Mouse (Mus musculus): ENCODE measurements around the gene Chrnb2. TPM values are rescaled to one million over a fixed set of nuclear protein-coding genes. Genes with fewer than 3 reads are reported as not detected.

The Chrnb2 gene
- total and polyA plus RNA-seq, 3 experiments: 0.19 to 1.3 (median 0.59) TPM

DNA sequence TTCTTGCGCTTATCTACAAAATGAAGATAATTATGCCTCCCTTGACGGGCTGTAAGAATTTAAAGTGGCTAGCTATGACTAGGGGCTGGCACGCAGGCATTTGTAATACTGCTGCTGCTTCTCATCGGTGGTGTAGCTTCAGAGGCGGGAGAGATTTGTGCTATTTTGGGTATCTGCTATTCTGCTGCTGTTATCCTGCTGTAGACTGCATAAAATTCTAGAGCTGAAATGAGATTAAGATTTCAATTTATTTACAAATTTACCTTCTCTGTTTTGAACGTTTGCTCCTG lies 48.5 kb downstream of the Chrnb2 start:
- Histone ChIP-seq H3K4me1 (ENCODE audit: control insufficient read depth in 1 of 2, insufficient read depth in 2 of 2) (peaks cover 6 to 42% of the 10 kb centered on the region in 2 experiments), H3K4me2 (ENCODE audit: insufficient read depth, low read depth, poor library complexity, severe bottlenecking) (peak overlapping the region; percentile 69), H3K9me3 (replicated peaks; ENCODE audit: low read length) (peaks cover 2% of the 10 kb centered on the region), H3K27me3 (replicated peaks) (no peaks in the 10 kb centered on the region), H3K27ac (ENCODE audit: insufficient read depth, low read depth) (no peak overlapping the region), H3K9ac (ENCODE audit: insufficient read depth, low read depth) (peak overlapping the region; percentile 85; the same call in 1 of the 2 replicates), H3K4me3 (replicated peaks in 1 of 3; ENCODE audit: low read depth in 2 of 3, low read length in 2 of 3, poor library complexity in 1 of 3) (peak overlapping the region; percentile 74 to 100 (median 96)), H3K36me3 (replicated peaks in 1 of 2; ENCODE audit: control insufficient read depth in 1 of 2, insufficient read depth in 1 of 2, low read length in 1 of 2) (peaks cover 0 to 20% of the 10 kb centered on the region in 2 experiments), H3K79me2 (replicated peaks; ENCODE audit: control insufficient read depth, extremely low read depth, insufficient read depth, poor library complexity, severe bottlenecking) (no peaks in the 10 kb centered on the region; the same call in none of the 2 replicates)
- in situ Hi-C loops (cut with MboI; ENCODE audit: low pct_ligation_motif_present, low pct_unique_long_range_greater_than_20kb, low sequenced_read_pairs): no loop called here
- no peak for DNase-seq (ENCODE audit: extremely low read depth)
- dilution Hi-C loops (cut with MboI; ENCODE audit: extremely low pct_ligation_motif_present, extremely low pct_unique_long_range_greater_than_20kb, low sequenced_read_pairs): no loop called here
- TF ChIP-seq POLR2A (IDR thresholded peaks at IDR 0.05; ENCODE audit: low read depth, low read length) (no peak), POLR2AphosphoS2 (IDR thresholded peaks at IDR 0.05; ENCODE audit: low read depth, low read length) (no peak), CTCF (conservative IDR thresholded peaks at IDR 0.05 in 1 of 2, IDR thresholded peaks at IDR 0.05 in 1 of 2; ENCODE audit: low read depth in 2 of 2, low read length in 2 of 2) (no peak), ZC3H11A (IDR thresholded peaks at IDR 0.05; ENCODE audit: low read depth, low read length) (no peak), MEF2A (IDR thresholded peaks at IDR 0.05; ENCODE audit: borderline replicate concordance, low read depth, low read length) (no peak), JUND (conservative IDR thresholded peaks at IDR 0.05; ENCODE audit: low read depth, low read length) (no peak), E2F4 (IDR thresholded peaks at IDR 0.05; ENCODE audit: insufficient replicate concordance, low read depth, low read length) (no peak), ELF1 (IDR thresholded peaks at IDR 0.05; ENCODE audit: low read depth, low read length) (no peak)

- peak overlapping the region; percentile 69 for H3K4me2 ChIP-seq (ENCODE audit: insufficient read depth, low read depth, poor library complexity, severe bottlenecking)
- no peaks in the 10 kb centered on the region; the same call in none of the 2 replicates for H3K79me2 ChIP-seq (replicated peaks; ENCODE audit: control insufficient read depth, extremely low read depth, insufficient read depth, poor library complexity, severe bottlenecking)
- H3K9ac ChIP-seq (ENCODE audit: insufficient read depth, low read depth): peak overlapping the region; percentile 85
- H3K4me3 ChIP-seq (replicated peaks in 1 of 3; ENCODE audit: low read depth in 2 of 3, low read length in 2 of 3, poor library complexity in 1 of 3): peak overlapping the region; percentile 74 to 100 (median 96)
- H3K27ac ChIP-seq (ENCODE audit: insufficient read depth, low read depth): 0 out of 2 replicates have a peak overlapping the region, but pooled peaks have one; percentile 12
- no peak for TF ChIP-seq MAX (IDR thresholded peaks at IDR 0.05; ENCODE audit: low read length)
- TF ChIP-seq MXI1 (IDR thresholded peaks at IDR 0.05; ENCODE audit: low read depth, low read length): no peak
- no peak for TF ChIP-seq HCFC1 (IDR thresholded peaks at IDR 0.05; ENCODE audit: low read depth, low read length)
- TF ChIP-seq GABPA (IDR thresholded peaks at IDR 0.05; ENCODE audit: insufficient replicate concordance, low read depth, low read length): no peak
- TF ChIP-seq KAT2A (IDR thresholded peaks at IDR 0.05; ENCODE audit: insufficient replicate concordance, low read length): no peak
- TF ChIP-seq PAX5 (IDR thresholded peaks at IDR 0.05; ENCODE audit: low read length): no peak
- no peak for TF ChIP-seq ZKSCAN1 (IDR thresholded peaks at IDR 0.05; ENCODE audit: borderline replicate concordance, low read depth, low read length)
- no peak for TF ChIP-seq EP300 (IDR thresholded peaks at IDR 0.05; ENCODE audit: low read length)
- no peak for DNase-seq (ENCODE audit: extremely low read depth)
- no peaks in the 10 kb centered on the region for H3K27me3 ChIP-seq (replicated peaks)
- peaks cover 6 to 42% of the 10 kb centered on the region in 2 experiments for H3K4me1 ChIP-seq (ENCODE audit: control insufficient read depth in 1 of 2, insufficient read depth in 2 of 2)
- peaks cover 0 to 18% of the 10 kb centered on the region in 2 experiments for H3K36me3 ChIP-seq (replicated peaks in 1 of 2; ENCODE audit: control insufficient read depth in 1 of 2, insufficient read depth in 1 of 2, low read length in 1 of 2)
- H3K9me3 ChIP-seq (replicated peaks; ENCODE audit: low read length): peaks cover 2% of the 10 kb centered on the region
- dilution Hi-C loops (cut with MboI; ENCODE audit: extremely low pct_ligation_motif_present, extremely low pct_unique_long_range_greater_than_20kb, low sequenced_read_pairs): no loop called here
- in situ Hi-C loops (cut with MboI; ENCODE audit: low pct_ligation_motif_present, low pct_unique_long_range_greater_than_20kb, low sequenced_read_pairs): no loop called here
Observed at GRCm38 (mm10) chr3:89715207-89715966, 49.0 kb downstream of the Chrnb2 start.

Data from CH12.LX (cell line).